Mouse (Mus musculus) 416B (cell line): Measurements from ENCODE around the gene Clrn3.

ENCODE experiments used
- DNase-seq: peaks from one replicate; pipeline ENCODE4 v3.0.0; 2011; ENCODE audit warnings: low read depth

Clrn3 gene

GRCm38 (mm10) chr7:135487423-135487822 is 41.0 kb downstream of the Clrn3 start:
- DNase-seq: peak; percentile 71

- no peak for DNase-seq
These were observed 41.6 kb downstream of the Clrn3 start for GRCm38 (mm10) chr7:135486645-135487382.

GRCm38 (mm10) chr7:135485796-135486410 is 42.6 kb downstream of the Clrn3 start:
- no peak for DNase-seq

GRCm38 (mm10) chr7:135485116-135485795 is 43.2 kb downstream of the Clrn3 start:
- no peak for DNase-seq

- no peak for DNase-seq
These were observed 44.1 kb downstream of the Clrn3 start for GRCm38 (mm10) chr7:135484341-135484740.

- no peak for DNase-seq
These were observed 44.7 kb downstream of the Clrn3 start for GRCm38 (mm10) chr7:135483751-135484150.

- no peak for DNase-seq
These were observed 47.3 kb downstream of the Clrn3 start for GRCm38 (mm10) chr7:135481150-135481549.

GRCm38 (mm10) chr7:135479912-135480311 is 48.5 kb downstream of the Clrn3 start:
- no peak for DNase-seq

GRCm38 (mm10) chr7:135479322-135479880 is 49.1 kb downstream of the Clrn3 start:
- peak; percentile 44 for DNase-seq

- no peak for DNase-seq
These were observed 51.2 kb downstream of the Clrn3 start for GRCm38 (mm10) chr7:135477256-135477655.

GRCm38 (mm10) chr7:135475981-135476380 is 52.5 kb downstream of the Clrn3 start:
- DNase-seq: no peak

GRCm38 (mm10) chr7:135470319-135470718 is 58.1 kb downstream of the Clrn3 start:
- no peak for DNase-seq

- no peak for DNase-seq
These were observed 59.8 kb downstream of the Clrn3 start for GRCm38 (mm10) chr7:135468631-135469030.

- no peak for DNase-seq
These were observed 63.2 kb downstream of the Clrn3 start for GRCm38 (mm10) chr7:135465293-135465692.

- DNase-seq: peak; percentile 29
These were observed 63.7 kb downstream of the Clrn3 start for GRCm38 (mm10) chr7:135464689-135465259.
